Mouse (Mus musculus): ENCODE data around the gene Thbs1.

- no peak for TF ChIP-seq CTCF (IDR thresholded peaks at IDR 0.05; ENCODE audit: low read depth, low read length)
- no peak for TF ChIP-seq GATA1 (IDR thresholded peaks at IDR 0.05; ENCODE audit: borderline replicate concordance, low read length)
- no peak for TF ChIP-seq TAL1 (conservative IDR thresholded peaks at IDR 0.05; ENCODE audit: low read depth, low read length)
- TF ChIP-seq GATA2 (IDR thresholded peaks at IDR 0.05; ENCODE audit: borderline replicate concordance, low read depth, low read length), result no peak
- no peak for TF ChIP-seq POLR2AphosphoS5 (IDR thresholded peaks at IDR 0.05; ENCODE audit: insufficient replicate concordance, low read depth, low read length)
These were observed 574 bp upstream of the Thbs1 start for GRCm38 (mm10) chr2:118111116-118111487.

All from G1E (cell line).